Mouse (Mus musculus) forebrain, embryonic 11.5 days (tissue): Measurements from ENCODE around the gene Hbq1a. TPM values are rescaled to one million over a fixed set of nuclear protein-coding genes. Genes with fewer than 3 reads are reported as not detected.

Source experiments
- ATAC-seq: fragments of 200-750 bp; cut with Nextera tagmentation; replicated peaks from 2 replicates; pipeline ENCODE4 v1.8.0; 2017; ENCODE audit warnings: moderate TSS enrichment; ENCODE audit not compliant: low FRiP score
- DNase-seq: peaks from one replicate; pipeline ENCODE4 v3.0.0-alpha.2; 2017; ENCODE audit warnings: low spot score
- H3K27ac ChIP-seq: fragments of 300-500 bp; sonication (generic); 2 replicates; pipeline ENCODE4 v1.5.1; 2014; ENCODE audit warnings: low read depth, low read length
- H3K27me3 ChIP-seq: fragments of 300-500 bp; sonication (generic); 2 replicates; pipeline ENCODE4 v1.6.1; 2014; ENCODE audit warnings: mild to moderate bottlenecking, low read length, mixed read lengths; ENCODE audit not compliant: control insufficient read depth, insufficient read depth
- H3K36me3 ChIP-seq: fragments of 300-500 bp; sonication (generic); 2 replicates; pipeline ENCODE4 v1.6.1; 2014; ENCODE audit warnings: mild to moderate bottlenecking, low read length, moderate library complexity, mixed read lengths; ENCODE audit not compliant: control insufficient read depth, insufficient read depth
- H3K4me1 ChIP-seq: fragments of 300-500 bp; sonication (generic); replicated peaks from 2 replicates; pipeline ENCODE4 v1.6.1; 2014; ENCODE audit warnings: low read length, mixed read lengths; ENCODE audit not compliant: control insufficient read depth, insufficient read depth
- H3K4me2 ChIP-seq: fragments of 300-500 bp; sonication (generic); 2 replicates; pipeline ENCODE4 v1.6.1; 2014; ENCODE audit warnings: low read depth, mild to moderate bottlenecking, low read length, moderate library complexity, mixed read lengths; ENCODE audit not compliant: severe bottlenecking
- H3K4me3 ChIP-seq: fragments of 300-500 bp; sonication (generic); 2 replicates; pipeline ENCODE4 v1.5.1; 2014; ENCODE audit warnings: low read depth, low read length
- H3K9ac ChIP-seq: fragments of 300-500 bp; sonication (generic); 2 replicates; pipeline ENCODE4 v1.6.1; 2014; ENCODE audit warnings: low read length
- H3K9me3 ChIP-seq: fragments of 300-500 bp; sonication (generic); 2 replicates; pipeline ENCODE4 v1.6.1; 2016; ENCODE audit warnings: low read length, mixed read lengths; ENCODE audit not compliant: control insufficient read depth
- WGBS: fragments of 180-500 bp; shearing (Covaris S2); extraction: QIAGEN DNeasy Blood & Tissue Kit; methylation state at CpG from one replicate; pipeline ENCODE4 v1.1.7; 2014; 5-methylcytosine and 5-hydroxymethylcytosine counted together
- polyA plus RNA-seq: library from polyadenylated mRNA; unstranded; fragments of >200 nt; fragmentation: Nextera tagmentation; extraction: Ambion mirVana; gene quantifications from 2 replicates; pipeline ENCODE4 v1.2.1, GENCODE M21; 2014

Gene Hbq1a
- polyA plus RNA-seq, 1 experiment from 2014 or later = not detected

DNA sequence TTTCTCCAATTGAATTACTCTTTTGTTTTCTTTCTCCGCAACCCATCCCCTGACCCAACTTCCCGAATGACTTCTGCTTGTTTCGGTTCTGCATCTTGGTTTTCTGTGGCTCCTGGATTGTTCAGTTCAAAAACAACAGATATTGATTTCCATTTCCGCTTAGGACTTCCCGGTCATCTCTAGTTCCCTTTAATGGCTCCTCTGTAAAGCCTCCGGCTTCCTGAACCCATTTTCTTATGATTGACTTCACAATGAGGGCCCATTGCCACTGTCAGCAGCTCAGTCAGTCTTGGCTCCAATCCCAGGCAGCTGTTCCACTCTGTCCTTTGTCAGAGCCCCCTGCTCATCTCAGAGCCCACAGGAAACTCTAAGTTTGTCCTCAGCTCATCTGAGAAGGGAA is 31.2 kb downstream of the Hbq1a start:
- no peaks in the 10 kb centered on the region for H3K36me3 ChIP-seq
- WGBS = 69% methylated on average over 6 of the region's 6 CpGs
- ATAC-seq = no peak
- H3K4me1 ChIP-seq = no peaks in the 10 kb centered on the region
- no peaks in the 10 kb centered on the region for H3K9me3 ChIP-seq
- DNase-seq = no peak
- no peak overlapping the region for H3K4me3 ChIP-seq
- H3K27ac ChIP-seq = no peak overlapping the region
- H3K27me3 ChIP-seq = no peaks in the 10 kb centered on the region
- no peak overlapping the region for H3K4me2 ChIP-seq
- no peak overlapping the region for H3K9ac ChIP-seq

DNA sequence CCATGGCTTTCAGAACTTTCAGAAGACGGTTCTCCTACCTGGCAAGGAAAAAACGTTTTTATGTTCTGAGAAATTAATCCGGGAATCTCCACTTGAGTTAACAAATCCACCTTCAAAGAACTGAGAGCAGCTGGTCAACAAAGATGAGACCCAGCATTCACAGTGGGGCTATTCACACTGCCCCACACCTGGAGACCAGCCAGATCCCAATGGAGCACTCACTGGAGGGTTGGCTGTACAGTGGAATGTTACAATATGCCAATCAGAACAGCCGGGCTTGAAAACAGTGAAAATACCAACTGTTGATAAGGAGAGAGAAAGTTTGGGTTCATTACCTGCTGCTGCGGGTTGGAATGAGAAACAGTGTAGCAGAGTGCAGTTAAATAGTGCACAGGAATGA is 32.0 kb downstream of the Hbq1a start:
- Histone ChIP-seq H3K36me3 (no peaks in the 10 kb centered on the region), H3K27ac (no peak overlapping the region), H3K27me3 (no peaks in the 10 kb centered on the region), H3K4me2 (no peak overlapping the region), H3K4me1 (no peaks in the 10 kb centered on the region), H3K4me3 (no peak overlapping the region), H3K9me3 (no peaks in the 10 kb centered on the region), H3K9ac (no peak overlapping the region)
- ATAC-seq = no peak
- no peak for DNase-seq
- WGBS = 68% methylated on average over 5 of the region's 5 CpGs

DNA sequence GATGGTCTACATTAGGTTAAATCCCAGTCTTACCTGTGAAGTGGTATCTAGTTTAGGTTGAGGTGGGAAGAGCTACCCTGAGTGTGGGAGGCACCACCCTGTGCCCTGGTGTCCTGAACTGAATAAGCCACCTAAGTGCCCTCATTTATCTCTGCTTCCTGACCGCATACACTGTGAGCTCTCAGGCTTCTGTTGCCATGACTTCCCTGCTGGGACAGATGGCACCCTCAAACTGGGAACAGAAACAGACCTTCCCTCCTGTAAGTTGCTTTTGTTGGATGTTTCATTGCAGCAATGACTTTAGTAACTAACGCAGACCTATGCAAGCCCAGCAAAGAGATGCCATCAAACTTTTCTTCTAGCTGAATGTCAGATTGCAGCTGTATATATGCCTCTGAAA is 33.4 kb downstream of the Hbq1a start:
- Histone ChIP-seq H3K9me3 (no peaks in the 10 kb centered on the region), H3K4me3 (no peak overlapping the region), H3K36me3 (no peaks in the 10 kb centered on the region), H3K9ac (no peak overlapping the region), H3K27me3 (no peaks in the 10 kb centered on the region), H3K4me1 (no peaks in the 10 kb centered on the region), H3K4me2 (no peak overlapping the region), H3K27ac (no peak overlapping the region)
- ATAC-seq (no peak), DNase-seq (no peak)
- WGBS = 86% methylated on average over 2 of the region's 2 CpGs

DNA sequence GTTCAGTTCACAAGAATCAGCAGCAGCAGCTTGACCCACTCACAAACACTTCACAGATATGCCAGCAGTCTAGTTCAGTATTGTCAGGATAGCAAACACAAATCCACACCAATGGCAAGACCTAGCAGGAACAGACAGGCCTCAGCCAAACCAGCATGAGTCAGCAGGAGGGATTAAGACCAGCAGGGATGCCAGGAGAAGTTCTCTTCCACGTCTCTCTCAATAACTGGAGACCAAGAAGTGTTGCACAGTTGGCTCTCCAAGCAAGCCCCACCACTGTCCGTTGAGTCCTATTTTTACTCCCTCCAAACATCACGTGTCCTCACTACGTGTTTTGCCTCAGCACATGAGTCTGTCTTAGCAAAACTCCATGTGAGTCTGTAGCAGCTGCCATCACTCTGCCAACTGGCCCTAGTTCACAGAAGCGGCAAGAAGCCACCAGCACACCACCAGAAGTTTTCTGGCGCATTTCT is 36.6 kb downstream of the Hbq1a start:
- Histone ChIP-seq H3K27me3 (no peaks in the 10 kb centered on the region), H3K4me3 (no peak overlapping the region), H3K27ac (no peak overlapping the region), H3K36me3 (no peaks in the 10 kb centered on the region), H3K9ac (no peak overlapping the region), H3K9me3 (no peaks in the 10 kb centered on the region), H3K4me1 (no peaks in the 10 kb centered on the region), H3K4me2 (no peak overlapping the region)
- no peak for DNase-seq
- 86% methylated on average over 6 of the region's 6 CpGs for WGBS
- ATAC-seq = no peak

DNA sequence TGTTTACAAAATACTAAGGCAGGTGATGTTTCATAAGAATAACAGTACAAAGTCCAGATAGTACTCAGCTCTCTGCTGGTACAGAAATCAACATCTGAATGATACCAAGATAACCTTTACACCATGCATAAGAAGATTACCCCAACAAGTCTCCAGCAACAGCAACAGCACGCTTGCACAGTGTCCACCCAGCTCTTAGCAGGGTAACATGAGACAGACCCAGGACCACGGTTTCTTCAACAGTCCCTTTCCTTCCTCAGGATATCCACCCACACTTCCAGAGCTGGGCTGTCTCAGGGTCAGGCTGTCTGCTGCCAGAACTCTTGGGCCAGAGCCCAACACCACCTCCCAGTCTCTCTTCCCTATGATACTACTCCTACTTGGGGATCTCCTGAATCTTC is 39.3 kb downstream of the Hbq1a start:
- ATAC-seq = no peak
- H3K4me3 ChIP-seq = no peak overlapping the region
- no peaks in the 10 kb centered on the region for H3K27me3 ChIP-seq
- H3K4me2 ChIP-seq = no peak overlapping the region
- no peaks in the 10 kb centered on the region for H3K36me3 ChIP-seq
- 83% methylated on average over 2 of the region's 2 CpGs for WGBS
- no peak overlapping the region for H3K9ac ChIP-seq
- H3K4me1 ChIP-seq = no peaks in the 10 kb centered on the region
- no peak for DNase-seq
- no peak overlapping the region for H3K27ac ChIP-seq
- H3K9me3 ChIP-seq = no peaks in the 10 kb centered on the region

DNA sequence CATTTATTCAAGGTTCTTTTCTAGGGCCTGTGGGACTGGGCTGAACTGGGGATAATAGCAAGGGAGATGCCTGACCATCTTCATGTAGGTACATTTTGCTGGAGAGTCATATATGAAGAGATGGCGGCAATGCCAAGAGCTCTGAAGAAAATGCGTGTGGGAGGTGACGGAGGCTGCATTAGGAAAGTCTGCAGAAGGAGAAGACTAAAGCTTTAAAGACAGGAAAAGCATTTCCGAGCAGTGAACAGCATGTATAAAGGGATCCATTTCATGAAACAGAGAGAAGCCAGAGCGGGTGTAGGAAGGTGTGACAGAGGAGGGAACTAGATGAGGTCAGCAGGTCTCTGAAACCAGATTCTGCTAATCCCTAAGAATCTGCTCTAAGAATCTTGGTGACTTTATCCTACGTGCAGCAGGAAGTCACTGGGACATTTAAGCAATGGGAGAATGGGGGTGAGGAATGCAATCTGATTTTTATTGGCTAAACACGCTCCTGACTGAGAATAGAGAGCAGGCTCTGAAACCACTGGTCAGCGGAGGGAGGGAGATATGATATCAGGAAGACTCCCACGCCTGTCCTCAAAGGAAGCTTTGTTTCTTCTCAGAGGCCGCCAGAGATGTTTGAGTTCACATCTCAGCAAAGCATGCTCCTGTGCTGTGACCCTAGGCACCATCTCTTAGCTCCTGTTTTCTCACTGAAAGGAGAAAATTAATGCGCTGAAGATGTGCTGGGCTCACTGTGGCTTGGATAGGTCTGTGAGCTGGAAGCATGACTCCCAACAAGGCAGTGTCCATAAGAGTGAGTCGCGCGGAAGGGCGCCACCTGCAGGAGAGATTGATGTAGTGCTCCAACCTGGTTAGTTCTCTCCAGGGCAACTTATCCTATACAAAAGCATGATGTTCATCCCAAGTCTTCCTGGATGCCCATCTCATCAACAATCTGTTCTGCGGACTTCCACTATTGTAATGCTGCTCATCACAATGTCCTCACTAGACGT is 40.9 kb downstream of the Hbq1a start:
- Histone ChIP-seq H3K36me3 (no peaks in the 10 kb centered on the region), H3K27me3 (no peaks in the 10 kb centered on the region), H3K9ac (no peak overlapping the region), H3K9me3 (no peaks in the 10 kb centered on the region), H3K4me2 (no peak overlapping the region), H3K4me3 (no peak overlapping the region), H3K4me1 (no peaks in the 10 kb centered on the region), H3K27ac (no peak overlapping the region)
- DNase-seq = peak; percentile 82
- WGBS = 50% methylated on average over 17 of the region's 17 CpGs
- peak; percentile 66 for ATAC-seq

DNA sequence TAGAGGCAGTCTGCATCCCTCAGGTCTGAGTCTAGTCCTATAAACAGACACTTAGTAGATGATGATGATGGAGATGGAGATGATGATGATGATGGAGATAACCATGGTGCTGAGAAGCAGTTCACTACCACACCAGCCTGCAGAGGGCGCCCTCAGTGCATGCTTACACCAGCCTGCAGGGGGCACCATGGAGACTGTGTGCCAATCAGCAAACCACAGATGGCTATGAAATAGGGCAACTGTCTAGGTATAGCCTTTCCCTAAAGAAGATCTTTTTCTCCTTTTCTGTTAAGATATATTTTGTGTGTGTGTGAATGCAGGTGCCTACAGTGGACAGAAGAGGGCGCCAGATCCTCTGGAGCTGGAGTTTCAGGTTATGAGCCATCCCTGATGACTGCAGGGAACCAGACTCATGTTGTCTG is 42.9 kb downstream of the Hbq1a start:
- 21% methylated on average over 2 of the region's 2 CpGs for WGBS
- DNase-seq (peak; percentile 69), ATAC-seq (no peak)

DNA sequence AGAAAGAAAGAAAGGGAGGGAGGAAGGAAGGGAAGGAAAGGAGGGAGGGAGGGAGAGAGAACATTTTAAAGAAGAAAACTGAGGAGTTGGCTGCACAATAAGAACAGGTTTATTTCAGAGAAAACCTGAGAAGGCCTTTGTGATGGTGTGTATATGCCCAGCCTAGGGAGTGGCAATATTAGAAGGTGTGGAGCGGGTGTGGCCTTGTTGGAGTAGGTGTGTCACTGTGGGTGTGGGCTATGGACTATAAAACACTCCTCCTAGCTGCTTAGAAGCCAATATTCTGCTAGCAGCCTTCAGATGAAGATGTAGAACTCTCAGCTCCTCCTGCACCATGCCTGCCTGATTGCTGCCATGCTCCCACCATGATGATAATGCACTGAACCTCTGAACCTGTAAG is 43.5 kb downstream of the Hbq1a start:
- Histone ChIP-seq H3K27me3 (no peaks in the 10 kb centered on the region), H3K9ac (no peak overlapping the region), H3K4me3 (no peak overlapping the region), H3K9me3 (no peaks in the 10 kb centered on the region), H3K4me1 (peaks cover under 1% of the 10 kb centered on the region; the same call in 1 of the 2 replicates), H3K27ac (no peak overlapping the region), H3K36me3 (no peaks in the 10 kb centered on the region), H3K4me2 (no peak overlapping the region)
- 86% methylated on average over 1 of the region's 1 CpGs for WGBS
- ATAC-seq = no peak
- DNase-seq = no peak

More for the DNA sequence above, 42.9 kb downstream of the Hbq1a start:
- no peak overlapping the region for H3K4me2 ChIP-seq
- H3K27me3 ChIP-seq = no peaks in the 10 kb centered on the region
- H3K9ac ChIP-seq = no peak overlapping the region
- H3K4me1 ChIP-seq = no peaks in the 10 kb centered on the region; the same call in 1 of the 2 replicates
- no peaks in the 10 kb centered on the region for H3K36me3 ChIP-seq
- no peak overlapping the region for H3K4me3 ChIP-seq
- no peak overlapping the region for H3K27ac ChIP-seq
- H3K9me3 ChIP-seq = no peaks in the 10 kb centered on the region
